Mouse (Mus musculus): ENCODE results near the gene B3galt1. TPM values are rescaled to one million over a fixed set of nuclear protein-coding genes. Genes with fewer than 3 reads are reported as not detected.

B3galt1 gene
- 0.25 and 0.33 TPM in 2 replicates for polyA plus RNA-seq (2015; fragmentation: Nextera tagmentation; extraction: Ambion mirVana)

- H3K4me1 ChIP-seq (ENCODE audit: control insufficient read depth, low read depth, low read length), result no peaks in the 10 kb centered on the region
- peak within 1 kb of the TSS; percentile 47 for H3K4me3 ChIP-seq (ENCODE audit: low read depth, low read length)
- no peak within 1 kb of the TSS for H3K9ac ChIP-seq (ENCODE audit: low read depth, low read length)
- ATAC-seq (ENCODE audit: low read depth), result peak; percentile 64; the same call in 1 of the 2 replicates
- under 1% methylated on average over 71 of the region's 83 CpGs for WGBS (ENCODE audit: insufficient replicate concordance)
- H3K27me3 ChIP-seq (ENCODE audit: control insufficient read depth, insufficient read depth, low read depth, low read length), result peaks cover 27% of the 10 kb centered on the region
- H3K27ac ChIP-seq (ENCODE audit: low read length), result no peak within 1 kb of the TSS
- no peaks in the 10 kb centered on the region for H3K9me3 ChIP-seq (replicated peaks; ENCODE audit: control insufficient read depth, low read length)
- H3K4me2 ChIP-seq (ENCODE audit: low read depth, low read length), result peak within 1 kb of the TSS; percentile 52
- no peaks in the 10 kb centered on the region for H3K36me3 ChIP-seq (ENCODE audit: control insufficient read depth, insufficient read depth)
Measured at GRCm38 (mm10) chr2:67565480-67566331, at the start of gene B3galt1. TSS of gene B3galt1 (plus strand) at chr2:67565871.

GRCm38 (mm10) chr2:67516405-67516804 is 49.3 kb upstream of the B3galt1 start:
- Histone ChIP-seq H3K27ac (ENCODE audit: low read length) (no peak overlapping the region), H3K4me1 (ENCODE audit: control insufficient read depth, low read depth, low read length) (no peaks in the 10 kb centered on the region), H3K27me3 (ENCODE audit: control insufficient read depth, insufficient read depth, low read depth, low read length) (no peaks in the 10 kb centered on the region), H3K36me3 (ENCODE audit: control insufficient read depth, insufficient read depth) (no peaks in the 10 kb centered on the region), H3K9me3 (replicated peaks; ENCODE audit: control insufficient read depth, low read length) (no peaks in the 10 kb centered on the region), H3K9ac (ENCODE audit: low read depth, low read length) (no peak overlapping the region), H3K4me2 (ENCODE audit: low read depth, low read length) (no peak overlapping the region), H3K4me3 (ENCODE audit: low read depth, low read length) (no peak overlapping the region)
- WGBS (ENCODE audit: insufficient replicate concordance), result 72% methylated on average over 7 of the region's 7 CpGs
- ATAC-seq (ENCODE audit: low read depth), result no peak

GRCm38 (mm10) chr2:67535347-67535746 is 30.3 kb upstream of the B3galt1 start:
- H3K27ac ChIP-seq (ENCODE audit: low read length), result no peak overlapping the region
- H3K4me3 ChIP-seq (ENCODE audit: low read depth, low read length), result no peak overlapping the region
- H3K27me3 ChIP-seq (ENCODE audit: control insufficient read depth, insufficient read depth, low read depth, low read length), result no peaks in the 10 kb centered on the region
- ATAC-seq (ENCODE audit: low read depth), result no peak
- no peaks in the 10 kb centered on the region for H3K36me3 ChIP-seq (ENCODE audit: control insufficient read depth, insufficient read depth)
- H3K4me2 ChIP-seq (ENCODE audit: low read depth, low read length), result no peak overlapping the region
- H3K9ac ChIP-seq (ENCODE audit: low read depth, low read length), result no peak overlapping the region
- no peaks in the 10 kb centered on the region for H3K4me1 ChIP-seq (ENCODE audit: control insufficient read depth, low read depth, low read length)
- H3K9me3 ChIP-seq (replicated peaks; ENCODE audit: control insufficient read depth, low read length), result no peaks in the 10 kb centered on the region
- WGBS (ENCODE audit: insufficient replicate concordance), result 65% methylated on average over 2 of the region's 2 CpGs

- WGBS (ENCODE audit: insufficient replicate concordance), result 68% methylated on average over 6 of the region's 6 CpGs
- no peaks in the 10 kb centered on the region for H3K27me3 ChIP-seq (ENCODE audit: control insufficient read depth, insufficient read depth, low read depth, low read length)
- H3K9me3 ChIP-seq (replicated peaks; ENCODE audit: control insufficient read depth, low read length), result no peaks in the 10 kb centered on the region
- no peak overlapping the region for H3K9ac ChIP-seq (ENCODE audit: low read depth, low read length)
- no peaks in the 10 kb centered on the region for H3K36me3 ChIP-seq (ENCODE audit: control insufficient read depth, insufficient read depth)
- ATAC-seq (ENCODE audit: low read depth), result no peak
- H3K4me1 ChIP-seq (ENCODE audit: control insufficient read depth, low read depth, low read length), result no peaks in the 10 kb centered on the region
- no peak overlapping the region for H3K27ac ChIP-seq (ENCODE audit: low read length)
- no peak overlapping the region for H3K4me2 ChIP-seq (ENCODE audit: low read depth, low read length)
- H3K4me3 ChIP-seq (ENCODE audit: low read depth, low read length), result no peak overlapping the region
Measured at GRCm38 (mm10) chr2:67539426-67539825, 26.2 kb upstream of the B3galt1 start.

- Histone ChIP-seq H3K36me3 (ENCODE audit: control insufficient read depth, insufficient read depth) (no peaks in the 10 kb centered on the region), H3K4me2 (ENCODE audit: low read depth, low read length) (no peak overlapping the region), H3K9ac (ENCODE audit: low read depth, low read length) (no peak overlapping the region), H3K27me3 (ENCODE audit: control insufficient read depth, insufficient read depth, low read depth, low read length) (no peaks in the 10 kb centered on the region), H3K9me3 (replicated peaks; ENCODE audit: control insufficient read depth, low read length) (no peaks in the 10 kb centered on the region), H3K4me1 (ENCODE audit: control insufficient read depth, low read depth, low read length) (no peaks in the 10 kb centered on the region), H3K27ac (ENCODE audit: low read length) (no peak overlapping the region), H3K4me3 (ENCODE audit: low read depth, low read length) (no peak overlapping the region)
- WGBS (ENCODE audit: insufficient replicate concordance), result 61% methylated on average over 11 of the region's 11 CpGs
- no peak for ATAC-seq (ENCODE audit: low read depth)
Measured at GRCm38 (mm10) chr2:67541957-67542696, 23.5 kb upstream of the B3galt1 start.

- Histone ChIP-seq H3K9ac (ENCODE audit: low read depth, low read length) (no peak overlapping the region), H3K4me2 (ENCODE audit: low read depth, low read length) (no peak overlapping the region), H3K9me3 (replicated peaks; ENCODE audit: control insufficient read depth, low read length) (no peaks in the 10 kb centered on the region), H3K27ac (ENCODE audit: low read length) (no peak overlapping the region), H3K4me1 (ENCODE audit: control insufficient read depth, low read depth, low read length) (no peaks in the 10 kb centered on the region), H3K36me3 (ENCODE audit: control insufficient read depth, insufficient read depth) (no peaks in the 10 kb centered on the region), H3K27me3 (ENCODE audit: control insufficient read depth, insufficient read depth, low read depth, low read length) (no peaks in the 10 kb centered on the region), H3K4me3 (ENCODE audit: low read depth, low read length) (no peak overlapping the region)
- 60% methylated on average over 8 of the region's 8 CpGs for WGBS (ENCODE audit: insufficient replicate concordance)
- no peak for ATAC-seq (ENCODE audit: low read depth)
Measured at GRCm38 (mm10) chr2:67544426-67544825, 21.2 kb upstream of the B3galt1 start.

- Histone ChIP-seq H3K4me1 (ENCODE audit: control insufficient read depth, low read depth, low read length) (no peaks in the 10 kb centered on the region), H3K27me3 (ENCODE audit: control insufficient read depth, insufficient read depth, low read depth, low read length) (peaks cover 27% of the 10 kb centered on the region), H3K4me2 (ENCODE audit: low read depth, low read length) (peak overlapping the region; percentile 52), H3K27ac (ENCODE audit: low read length) (no peak overlapping the region), H3K9ac (ENCODE audit: low read depth, low read length) (no peak overlapping the region), H3K4me3 (ENCODE audit: low read depth, low read length) (peak overlapping the region; percentile 47), H3K36me3 (ENCODE audit: control insufficient read depth, insufficient read depth) (no peaks in the 10 kb centered on the region), H3K9me3 (replicated peaks; ENCODE audit: control insufficient read depth, low read length) (no peaks in the 10 kb centered on the region)
- no peak for ATAC-seq (ENCODE audit: low read depth)
- WGBS (ENCODE audit: insufficient replicate concordance), result 3% methylated on average over 23 of the region's 23 CpGs
Measured at GRCm38 (mm10) chr2:67564851-67565479, 706 bp upstream of the B3galt1 start.

GRCm38 (mm10) chr2:67566566-67566965 is 895 bp downstream of the B3galt1 start:
- Histone ChIP-seq H3K4me2 (ENCODE audit: low read depth, low read length) (no peak overlapping the region), H3K4me3 (ENCODE audit: low read depth, low read length) (no peak overlapping the region; the same call in 1 of the 2 replicates), H3K9ac (ENCODE audit: low read depth, low read length) (no peak overlapping the region), H3K27me3 (ENCODE audit: control insufficient read depth, insufficient read depth, low read depth, low read length) (peaks cover 27% of the 10 kb centered on the region), H3K27ac (ENCODE audit: low read length) (no peak overlapping the region), H3K36me3 (ENCODE audit: control insufficient read depth, insufficient read depth) (no peaks in the 10 kb centered on the region), H3K9me3 (replicated peaks; ENCODE audit: control insufficient read depth, low read length) (no peaks in the 10 kb centered on the region), H3K4me1 (ENCODE audit: control insufficient read depth, low read depth, low read length) (no peaks in the 10 kb centered on the region)
- 1% methylated on average over 12 of the region's 12 CpGs for WGBS (ENCODE audit: insufficient replicate concordance)
- no peak for ATAC-seq (ENCODE audit: low read depth)

Measured in liver, embryonic 16.5 days (tissue).